Mouse (Mus musculus): ENCODE data around the gene Stxbp6. TPM values are rescaled to one million over a fixed set of nuclear protein-coding genes. Genes with fewer than 3 reads are reported as not detected.

The Stxbp6 gene
- polyA plus RNA-seq, 1 experiment from 2014 or later = 15.5 TPM

GRCm38 (mm10) chr12:44997422-44997821 lies 77.1 kb downstream of the Stxbp6 start:
- Histone ChIP-seq H3K27ac (ENCODE audit: low read depth, low read length) (no peak overlapping the region), H3K4me2 (replicated peaks; ENCODE audit: low read depth, low read length) (no peak overlapping the region), H3K9me3 (ENCODE audit: control insufficient read depth, low read length) (no peaks in the 10 kb centered on the region), H3K9ac (ENCODE audit: low read depth, low read length) (no peak overlapping the region), H3K36me3 (ENCODE audit: control insufficient read depth, insufficient read depth, low read length) (no peaks in the 10 kb centered on the region), H3K27me3 (ENCODE audit: control insufficient read depth, insufficient read depth, low read length) (no peaks in the 10 kb centered on the region), H3K4me3 (ENCODE audit: low read depth, low read length) (no peak overlapping the region), H3K4me1 (replicated peaks; ENCODE audit: control insufficient read depth, insufficient read depth, low read length) (no peaks in the 10 kb centered on the region)
- ATAC-seq (ENCODE audit: low FRiP score) (no peak), DNase-seq (ENCODE audit: low spot score) (no peak)
- 88% methylated on average over 4 of the region's 4 CpGs for WGBS

- Histone ChIP-seq H3K36me3 (ENCODE audit: control insufficient read depth, insufficient read depth, low read length) (no peaks in the 10 kb centered on the region), H3K9me3 (ENCODE audit: control insufficient read depth, low read length) (no peaks in the 10 kb centered on the region), H3K4me2 (replicated peaks; ENCODE audit: low read depth, low read length) (no peak overlapping the region), H3K4me1 (replicated peaks; ENCODE audit: control insufficient read depth, insufficient read depth, low read length) (no peaks in the 10 kb centered on the region), H3K4me3 (ENCODE audit: low read depth, low read length) (no peak overlapping the region), H3K9ac (ENCODE audit: low read depth, low read length) (no peak overlapping the region), H3K27me3 (ENCODE audit: control insufficient read depth, insufficient read depth, low read length) (no peaks in the 10 kb centered on the region), H3K27ac (ENCODE audit: low read depth, low read length) (no peak overlapping the region)
- WGBS = 91% methylated on average over 3 of the region's 3 CpGs
- no peak for DNase-seq (ENCODE audit: low spot score)
- ATAC-seq (ENCODE audit: low FRiP score) = no peak
These were observed 77.6 kb downstream of the Stxbp6 start for GRCm38 (mm10) chr12:44996897-44997296.

GRCm38 (mm10) chr12:44996274-44996673 lies 78.2 kb downstream of the Stxbp6 start:
- no peak overlapping the region for H3K4me3 ChIP-seq (ENCODE audit: low read depth, low read length)
- H3K9ac ChIP-seq (ENCODE audit: low read depth, low read length) = no peak overlapping the region
- H3K9me3 ChIP-seq (ENCODE audit: control insufficient read depth, low read length) = no peaks in the 10 kb centered on the region
- 83% methylated on average over 2 of the region's 2 CpGs for WGBS
- H3K36me3 ChIP-seq (ENCODE audit: control insufficient read depth, insufficient read depth, low read length) = no peaks in the 10 kb centered on the region
- H3K27me3 ChIP-seq (ENCODE audit: control insufficient read depth, insufficient read depth, low read length) = no peaks in the 10 kb centered on the region
- no peak for ATAC-seq (ENCODE audit: low FRiP score)
- no peaks in the 10 kb centered on the region for H3K4me1 ChIP-seq (replicated peaks; ENCODE audit: control insufficient read depth, insufficient read depth, low read length)
- H3K27ac ChIP-seq (ENCODE audit: low read depth, low read length) = no peak overlapping the region
- H3K4me2 ChIP-seq (replicated peaks; ENCODE audit: low read depth, low read length) = no peak overlapping the region
- no peak for DNase-seq (ENCODE audit: low spot score)

GRCm38 (mm10) chr12:44993391-44993790 lies 81.1 kb downstream of the Stxbp6 start:
- Histone ChIP-seq H3K4me3 (ENCODE audit: low read depth, low read length) (no peak overlapping the region), H3K9me3 (ENCODE audit: control insufficient read depth, low read length) (no peaks in the 10 kb centered on the region), H3K27me3 (ENCODE audit: control insufficient read depth, insufficient read depth, low read length) (no peaks in the 10 kb centered on the region), H3K4me2 (replicated peaks; ENCODE audit: low read depth, low read length) (no peak overlapping the region), H3K4me1 (replicated peaks; ENCODE audit: control insufficient read depth, insufficient read depth, low read length) (no peaks in the 10 kb centered on the region), H3K36me3 (ENCODE audit: control insufficient read depth, insufficient read depth, low read length) (no peaks in the 10 kb centered on the region), H3K9ac (ENCODE audit: low read depth, low read length) (no peak overlapping the region), H3K27ac (ENCODE audit: low read depth, low read length) (no peak overlapping the region)
- DNase-seq (ENCODE audit: low spot score) (no peak), ATAC-seq (ENCODE audit: low FRiP score) (no peak)
- 86% methylated on average over 3 of the region's 3 CpGs for WGBS

GRCm38 (mm10) chr12:44992847-44993246 lies 81.7 kb downstream of the Stxbp6 start:
- Histone ChIP-seq H3K9me3 (ENCODE audit: control insufficient read depth, low read length) (no peaks in the 10 kb centered on the region), H3K27me3 (ENCODE audit: control insufficient read depth, insufficient read depth, low read length) (no peaks in the 10 kb centered on the region), H3K4me3 (ENCODE audit: low read depth, low read length) (no peak overlapping the region), H3K9ac (ENCODE audit: low read depth, low read length) (no peak overlapping the region), H3K36me3 (ENCODE audit: control insufficient read depth, insufficient read depth, low read length) (no peaks in the 10 kb centered on the region), H3K4me2 (replicated peaks; ENCODE audit: low read depth, low read length) (no peak overlapping the region), H3K27ac (ENCODE audit: low read depth, low read length) (no peak overlapping the region), H3K4me1 (replicated peaks; ENCODE audit: control insufficient read depth, insufficient read depth, low read length) (no peaks in the 10 kb centered on the region)
- no peak for DNase-seq (ENCODE audit: low spot score)
- ATAC-seq (ENCODE audit: low FRiP score) = no peak
- WGBS = 83% methylated on average over 4 of the region's 4 CpGs

- no peak for ATAC-seq (ENCODE audit: low FRiP score)
- Histone ChIP-seq H3K27ac (ENCODE audit: low read depth, low read length) (no peak overlapping the region), H3K4me3 (ENCODE audit: low read depth, low read length) (no peak overlapping the region), H3K9me3 (ENCODE audit: control insufficient read depth, low read length) (no peaks in the 10 kb centered on the region), H3K4me2 (replicated peaks; ENCODE audit: low read depth, low read length) (no peak overlapping the region), H3K36me3 (ENCODE audit: control insufficient read depth, insufficient read depth, low read length) (no peaks in the 10 kb centered on the region), H3K9ac (ENCODE audit: low read depth, low read length) (no peak overlapping the region), H3K4me1 (replicated peaks; ENCODE audit: control insufficient read depth, insufficient read depth, low read length) (no peaks in the 10 kb centered on the region), H3K27me3 (ENCODE audit: control insufficient read depth, insufficient read depth, low read length) (no peaks in the 10 kb centered on the region)
- DNase-seq (ENCODE audit: low spot score) = no peak
- 66% methylated on average over 9 of the region's 9 CpGs for WGBS
These were observed 84.1 kb downstream of the Stxbp6 start for GRCm38 (mm10) chr12:44990379-44990778.

GRCm38 (mm10) chr12:44989011-44989410 lies 85.5 kb downstream of the Stxbp6 start:
- Histone ChIP-seq H3K4me1 (replicated peaks; ENCODE audit: control insufficient read depth, insufficient read depth, low read length) (no peaks in the 10 kb centered on the region), H3K4me2 (replicated peaks; ENCODE audit: low read depth, low read length) (no peak overlapping the region), H3K27ac (ENCODE audit: low read depth, low read length) (no peak overlapping the region), H3K36me3 (ENCODE audit: control insufficient read depth, insufficient read depth, low read length) (no peaks in the 10 kb centered on the region), H3K9ac (ENCODE audit: low read depth, low read length) (no peak overlapping the region), H3K4me3 (ENCODE audit: low read depth, low read length) (no peak overlapping the region), H3K9me3 (ENCODE audit: control insufficient read depth, low read length) (no peaks in the 10 kb centered on the region), H3K27me3 (ENCODE audit: control insufficient read depth, insufficient read depth, low read length) (no peaks in the 10 kb centered on the region)
- DNase-seq (ENCODE audit: low spot score) (no peak), ATAC-seq (ENCODE audit: low FRiP score) (no peak)
- WGBS = 86% methylated on average over 4 of the region's 4 CpGs

- H3K9ac ChIP-seq (ENCODE audit: low read depth, low read length) = no peak overlapping the region
- no peaks in the 10 kb centered on the region for H3K4me1 ChIP-seq (replicated peaks; ENCODE audit: control insufficient read depth, insufficient read depth, low read length)
- ATAC-seq (ENCODE audit: low FRiP score) = no peak
- H3K9me3 ChIP-seq (ENCODE audit: control insufficient read depth, low read length) = no peaks in the 10 kb centered on the region
- no peaks in the 10 kb centered on the region for H3K36me3 ChIP-seq (ENCODE audit: control insufficient read depth, insufficient read depth, low read length)
- H3K27ac ChIP-seq (ENCODE audit: low read depth, low read length) = no peak overlapping the region
- WGBS = 91% methylated on average over 1 of the region's 1 CpGs
- H3K27me3 ChIP-seq (ENCODE audit: control insufficient read depth, insufficient read depth, low read length) = no peaks in the 10 kb centered on the region
- H3K4me2 ChIP-seq (replicated peaks; ENCODE audit: low read depth, low read length) = no peak overlapping the region
- no peak overlapping the region for H3K4me3 ChIP-seq (ENCODE audit: low read depth, low read length)
- DNase-seq (ENCODE audit: low spot score) = no peak
These were observed 86.7 kb downstream of the Stxbp6 start for GRCm38 (mm10) chr12:44987762-44988161.

GRCm38 (mm10) chr12:44979316-44979848 lies 95.1 kb downstream of the Stxbp6 start:
- 84% methylated on average over 5 of the region's 5 CpGs for WGBS
- DNase-seq (ENCODE audit: low spot score) = no peak
- no peaks in the 10 kb centered on the region for H3K9me3 ChIP-seq (ENCODE audit: control insufficient read depth, low read length)

More at GRCm38 (mm10) chr12:44979316-44979848, 95.1 kb downstream of the Stxbp6 start:
- ATAC-seq (ENCODE audit: low FRiP score) = no peak
- Histone ChIP-seq H3K27ac (ENCODE audit: low read depth, low read length) (no peak overlapping the region), H3K36me3 (ENCODE audit: control insufficient read depth, insufficient read depth, low read length) (no peaks in the 10 kb centered on the region), H3K9ac (ENCODE audit: low read depth, low read length) (no peak overlapping the region), H3K27me3 (ENCODE audit: control insufficient read depth, insufficient read depth, low read length) (no peaks in the 10 kb centered on the region), H3K4me2 (replicated peaks; ENCODE audit: low read depth, low read length) (no peak overlapping the region), H3K4me1 (replicated peaks; ENCODE audit: control insufficient read depth, insufficient read depth, low read length) (no peaks in the 10 kb centered on the region), H3K4me3 (ENCODE audit: low read depth, low read length) (no peak overlapping the region)
